Mouse (Mus musculus) stomach, embryonic 14.5 days (tissue): ENCODE results near the gene Mgat4d. TPM values are rescaled to one million over a fixed set of nuclear protein-coding genes. Genes with fewer than 3 reads are reported as not detected.
"Not testable (repeated sequence)": the region's sequence is repeated elsewhere in the genome, so short reads cannot be mapped to it uniquely, and the experiment has no call there.

Experiments
- ATAC-seq: fragments of 200-750 bp; cut with Nextera tagmentation; 2 replicates; pipeline ENCODE4 v1.8.0; 2017; ENCODE audit warnings: low read depth, moderate TSS enrichment; ENCODE audit not compliant: insufficient number of reproducible peaks, insufficient read depth, low FRiP score
- H3K27ac ChIP-seq: fragments of 300-500 bp; sonication (generic); 2 replicates; pipeline ENCODE4 v1.5.1; 2014; ENCODE audit warnings: mild to moderate bottlenecking, low read length, moderate library complexity, mixed read lengths
- H3K27me3 ChIP-seq: fragments of 300-500 bp; sonication (generic); 2 replicates; pipeline ENCODE4 v1.6.1; 2014; ENCODE audit warnings: low read length, control low read depth, mixed read lengths; ENCODE audit not compliant: control insufficient read depth, insufficient read depth
- H3K36me3 ChIP-seq: fragments of 300-500 bp; sonication (generic); 2 replicates; pipeline ENCODE4 v1.6.1; 2014; ENCODE audit warnings: mild to moderate bottlenecking, control low read depth, low read length, moderate library complexity, mixed read lengths; ENCODE audit not compliant: control insufficient read depth, insufficient read depth
- H3K4me1 ChIP-seq: fragments of 300-500 bp; sonication (generic); 2 replicates; pipeline ENCODE4 v1.6.1; 2014; ENCODE audit warnings: low read length, control low read depth, mixed read lengths; ENCODE audit not compliant: control insufficient read depth, insufficient read depth
- H3K4me2 ChIP-seq: fragments of 300-500 bp; sonication (generic); replicated peaks from 2 replicates; pipeline ENCODE4 v1.6.1; 2014; ENCODE audit warnings: low read depth, low read length, control low read depth
- H3K4me3 ChIP-seq: fragments of 300-500 bp; sonication (generic); 2 replicates; pipeline ENCODE4 v1.5.1; 2014; ENCODE audit warnings: low read depth, low read length, control low read depth
- H3K9ac ChIP-seq: fragments of 300-500 bp; sonication (generic); replicated peaks from 2 replicates; pipeline ENCODE4 v1.6.1; 2014; ENCODE audit warnings: low read depth, mild to moderate bottlenecking, control low read depth, low read length, moderate library complexity, mixed read lengths
- H3K9me3 ChIP-seq: fragments of 300-500 bp; sonication (generic); 2 replicates; pipeline ENCODE4 v1.6.1; 2016; ENCODE audit warnings: low read depth, low read length, control low read depth; ENCODE audit not compliant: control insufficient read depth
- WGBS: fragments of 180-500 bp; shearing (Covaris S2); extraction: QIAGEN DNeasy Blood & Tissue Kit; methylation state at CpG from one replicate; pipeline ENCODE4 v1.1.7; 2014; 5-methylcytosine and 5-hydroxymethylcytosine counted together
- polyA plus RNA-seq: library from polyadenylated mRNA; unstranded; fragments of >200 nt; fragmentation: Nextera tagmentation; extraction: Ambion mirVana; gene quantifications from 2 replicates; pipeline ENCODE4 v1.2.1, GENCODE M21; 2014

Mgat4d gene
- polyA plus RNA-seq, 1 experiment from 2014 or later, result not detected

DNA sequence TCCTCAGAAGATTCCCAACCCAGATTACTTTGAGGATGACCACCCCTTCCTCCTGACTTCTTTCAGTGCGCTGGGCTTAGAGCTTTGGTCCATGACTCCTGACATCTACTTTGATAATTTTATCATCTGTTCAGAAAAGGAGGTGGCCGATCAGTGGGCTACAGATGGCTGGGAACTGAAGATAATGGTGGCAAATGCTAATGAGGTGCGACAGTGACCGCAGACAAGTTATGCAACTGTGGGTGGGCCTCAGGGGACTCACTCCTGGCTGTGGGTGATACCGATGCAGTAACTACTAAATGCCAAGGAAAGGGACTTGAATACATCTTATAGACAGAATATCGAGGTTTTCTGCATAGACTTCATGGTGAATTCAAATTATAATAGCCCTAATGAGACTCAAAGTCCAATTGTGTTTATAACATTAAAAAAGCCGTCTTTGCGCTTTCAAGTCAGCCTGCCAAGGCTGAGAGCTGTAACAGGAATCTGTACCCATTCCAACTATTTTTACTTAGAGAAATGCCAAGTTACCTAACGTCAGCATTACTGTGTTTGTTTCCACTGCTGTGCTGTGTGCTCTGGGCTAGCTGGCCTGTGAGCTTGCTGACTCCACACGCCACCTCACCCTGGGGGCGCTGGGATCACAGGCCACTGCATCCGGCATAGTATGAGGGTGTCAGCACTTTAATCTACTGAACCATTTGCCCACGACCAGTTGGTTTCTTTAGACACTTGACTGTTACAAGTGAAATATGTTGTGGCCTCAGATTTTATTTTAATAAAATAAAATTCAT is 75.0 kb downstream of the Mgat4d start:
- Histone ChIP-seq H3K9ac (no peak overlapping the region), H3K27me3 (no peaks in the 10 kb centered on the region), H3K27ac (no peak overlapping the region), H3K4me2 (no peak overlapping the region), H3K36me3 (no peaks in the 10 kb centered on the region), H3K9me3 (no peaks in the 10 kb centered on the region), H3K4me3 (no peak overlapping the region), H3K4me1 (no peaks in the 10 kb centered on the region)
- ATAC-seq, result peak; percentile 65; the same call in 1 of the 2 replicates
- WGBS, result 81% methylated on average over 13 of the region's 13 CpGs

DNA sequence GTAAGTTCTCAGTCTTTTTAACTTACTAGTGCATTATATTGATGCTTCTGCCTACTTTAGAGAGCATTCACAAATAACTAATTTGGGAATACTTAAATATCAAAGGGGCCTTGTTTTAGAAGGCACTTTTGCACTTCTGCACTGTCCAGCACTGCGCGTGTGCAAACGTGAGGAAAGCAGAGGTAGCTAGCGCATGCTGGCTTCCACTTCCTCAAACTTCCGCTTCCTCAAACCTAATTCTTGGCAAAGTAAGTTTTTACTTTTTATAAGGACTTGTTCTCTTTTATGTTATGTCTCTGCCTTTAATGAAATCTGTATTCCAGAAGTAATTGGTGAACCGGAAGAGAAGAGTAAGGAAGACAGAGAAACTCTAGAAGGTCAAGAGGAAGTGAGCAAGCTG is 76.9 kb downstream of the Mgat4d start:
- Histone ChIP-seq H3K9ac (no peak overlapping the region), H3K9me3 (no peaks in the 10 kb centered on the region), H3K4me1 (no peaks in the 10 kb centered on the region), H3K36me3 (no peaks in the 10 kb centered on the region), H3K4me3 (no peak overlapping the region), H3K27me3 (no peaks in the 10 kb centered on the region), H3K27ac (no peak overlapping the region), H3K4me2 (no peak overlapping the region)
- no peak for ATAC-seq
- 87% methylated on average over 6 of the region's 6 CpGs for WGBS

DNA sequence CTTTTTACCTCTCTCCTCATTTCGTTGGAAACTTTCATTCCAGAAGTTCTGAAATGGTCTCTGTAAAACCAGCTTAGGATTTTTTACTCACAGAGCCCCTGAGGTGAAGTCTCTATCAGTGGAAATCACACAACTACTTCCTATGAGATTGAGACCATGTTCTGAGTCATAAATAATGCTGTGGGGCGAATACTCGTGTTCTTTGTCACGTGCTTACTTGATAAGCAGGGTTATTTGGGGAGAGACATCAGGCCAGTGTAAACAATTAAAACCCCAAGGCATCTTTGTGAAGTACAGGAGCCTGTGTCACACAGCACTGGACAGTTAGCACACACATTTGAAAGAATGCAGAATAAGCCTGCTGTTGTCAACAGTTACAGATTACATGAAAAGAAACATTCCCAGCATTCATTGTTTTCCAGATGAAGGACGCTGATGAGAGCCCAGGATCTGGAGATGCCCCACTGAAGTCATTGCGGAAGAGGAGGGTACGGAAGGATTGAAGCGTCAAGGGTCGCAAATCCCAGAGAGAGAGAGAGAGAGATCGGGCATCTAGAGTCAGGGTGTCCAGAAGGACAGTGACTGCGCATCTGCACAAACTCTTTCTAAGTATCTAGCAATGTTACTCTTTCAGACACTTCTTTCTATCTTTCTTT is 78.0 kb downstream of the Mgat4d start:
- Histone ChIP-seq H3K9ac (no peak overlapping the region), H3K4me2 (no peak overlapping the region), H3K36me3 (no peaks in the 10 kb centered on the region), H3K9me3 (no peaks in the 10 kb centered on the region), H3K4me1 (no peaks in the 10 kb centered on the region), H3K27ac (no peak overlapping the region), H3K4me3 (no peak overlapping the region), H3K27me3 (no peaks in the 10 kb centered on the region)
- WGBS, result 61% methylated on average over 11 of the region's 11 CpGs
- ATAC-seq, result no peak

DNA sequence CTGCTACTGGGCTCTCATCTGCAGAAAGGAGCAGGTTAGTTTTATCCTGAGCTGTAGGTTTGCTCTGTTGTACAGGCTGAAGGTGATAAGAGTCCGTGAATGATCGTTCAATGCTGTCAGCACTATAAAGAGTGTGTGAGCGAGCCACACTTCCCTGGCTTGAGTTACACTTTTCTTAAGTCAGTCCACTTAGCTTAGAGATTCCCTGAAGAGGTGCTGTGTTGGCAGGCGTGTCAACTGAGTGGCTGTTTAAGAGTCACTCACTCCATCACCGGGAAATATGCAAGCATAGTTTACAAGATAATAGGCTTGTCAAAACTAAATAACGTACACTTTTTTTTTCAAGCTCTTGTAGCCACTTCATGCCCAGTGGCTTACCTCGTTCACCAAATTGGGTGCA is 78.7 kb downstream of the Mgat4d start:
- no peak overlapping the region for H3K4me3 ChIP-seq
- ATAC-seq, result no peak
- no peak overlapping the region for H3K9ac ChIP-seq
- no peaks in the 10 kb centered on the region for H3K9me3 ChIP-seq
- no peak overlapping the region for H3K4me2 ChIP-seq
- H3K4me1 ChIP-seq, result no peaks in the 10 kb centered on the region
- no peak overlapping the region for H3K27ac ChIP-seq
- no peaks in the 10 kb centered on the region for H3K27me3 ChIP-seq
- WGBS, result 46% methylated on average over 7 of the region's 7 CpGs
- no peaks in the 10 kb centered on the region for H3K36me3 ChIP-seq

DNA sequence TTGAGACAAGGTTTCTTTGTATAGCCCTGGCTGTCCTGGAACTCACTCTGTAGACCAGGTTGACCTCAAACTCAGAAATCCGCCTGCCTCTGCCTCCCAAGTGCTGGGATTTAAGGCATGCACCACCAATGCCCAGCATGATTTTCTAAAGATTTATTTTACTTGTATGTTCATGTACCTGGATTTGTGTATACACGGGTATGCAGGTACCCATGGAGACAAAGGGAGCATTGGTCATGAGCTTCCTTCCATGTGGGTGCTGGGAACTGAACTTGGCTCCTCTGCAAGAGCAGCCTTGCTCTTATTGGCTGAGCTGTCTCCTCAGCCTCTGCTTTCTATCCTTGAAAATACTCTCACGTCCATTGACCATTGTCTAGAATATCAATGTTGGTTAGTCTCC is 80.3 kb downstream of the Mgat4d start:
- H3K27me3 ChIP-seq, H3K36me3 ChIP-seq, H3K27ac ChIP-seq, H3K9ac ChIP-seq, H3K4me3 ChIP-seq, H3K4me2 ChIP-seq, H3K9me3 ChIP-seq, H3K4me1 ChIP-seq, ATAC-seq: not testable (repeated sequence)
- WGBS, result 93% methylated on average over 3 of the region's 3 CpGs

DNA sequence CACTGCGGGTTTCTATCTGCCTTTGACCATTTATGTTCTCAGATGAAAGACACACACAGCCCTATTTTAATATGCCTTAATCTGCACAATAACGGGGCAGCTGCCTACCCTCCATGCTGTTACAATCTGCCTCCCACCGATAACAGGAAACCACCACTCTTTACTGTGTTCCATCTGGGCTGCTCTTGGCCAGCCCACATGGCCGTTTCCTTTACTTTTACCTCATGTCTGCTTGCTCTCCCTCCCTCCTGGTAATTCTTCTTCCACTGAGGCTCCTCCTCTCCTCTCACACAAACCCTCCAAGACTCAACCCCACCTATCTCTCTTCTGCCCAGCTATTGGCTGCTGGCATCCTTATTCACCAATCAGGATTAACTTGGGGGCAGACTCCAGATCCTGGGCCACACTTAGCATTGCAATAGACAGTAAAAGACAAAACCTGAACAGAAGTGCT is 80.8 kb downstream of the Mgat4d start:
- Histone ChIP-seq H3K27me3 (no peaks in the 10 kb centered on the region), H3K4me1 (no peaks in the 10 kb centered on the region), H3K9me3 (no peaks in the 10 kb centered on the region), H3K4me3 (no peak overlapping the region), H3K27ac (no peak overlapping the region), H3K36me3 (0 out of 2 replicates have a peak, but pooled peaks cover 4% of the 10 kb centered on the region), H3K9ac (no peak overlapping the region), H3K4me2 (no peak overlapping the region)
- 61% methylated on average over 4 of the region's 4 CpGs for WGBS
- peak; percentile 63; the same call in 1 of the 2 replicates for ATAC-seq

Other genes starting within 250 kb of the Mgat4d start
- 5.0 TPM in 2 replicates for gene Tbc1d9, start 183.1 kb upstream of the Mgat4d start, polyA plus RNA-seq
- gene Gm10645, start 182.3 kb upstream of the Mgat4d start, polyA plus RNA-seq, result 5.6 and 5.7 TPM in 2 replicates
- 0.35 TPM in 1 of 2 replicates, not detected in the other for gene Ucp1, start 58.1 kb upstream of the Mgat4d start, polyA plus RNA-seq
- 17.2 and 18.6 TPM in 2 replicates for gene Elmod2, start 16.0 kb upstream of the Mgat4d start, polyA plus RNA-seq
- gene Clgn, start 41.4 kb downstream of the Mgat4d start, polyA plus RNA-seq, result 0.33 and 0.84 TPM in 2 replicates
- gene Scoc, start 109.9 kb downstream of the Mgat4d start, polyA plus RNA-seq, result 123 and 132 TPM in 2 replicates
- not detected in 2 replicates for gene Olfr370, start 187.3 kb downstream of the Mgat4d start, polyA plus RNA-seq
- 325 and 345 TPM in 2 replicates for gene Ndufb7, start 218.2 kb downstream of the Mgat4d start, polyA plus RNA-seq